Mouse (Mus musculus): Measurements from ENCODE around the gene Rab12.

DNA sequence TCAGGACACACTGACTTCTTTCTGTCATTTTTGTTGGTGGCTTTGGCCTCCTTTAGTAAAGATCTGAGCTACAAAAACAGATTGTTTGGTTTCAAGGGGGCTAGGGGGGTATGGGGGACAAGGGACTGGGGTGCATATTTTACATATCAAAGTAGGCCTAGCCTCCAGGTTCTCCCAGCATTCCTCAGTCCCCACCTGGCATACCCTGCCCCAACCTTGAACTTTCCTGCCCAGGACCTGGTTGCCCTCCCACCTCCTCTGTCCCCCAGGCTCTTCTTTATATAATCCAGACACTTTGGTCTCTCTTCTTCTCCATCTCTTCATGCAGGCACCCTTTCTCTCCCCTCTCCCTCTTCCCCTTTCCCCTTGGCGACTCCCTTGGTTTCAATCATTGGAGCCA lies 46.3 kb downstream of the Rab12 start:
- TF ChIP-seq POLR2A (IDR thresholded peaks at IDR 0.05; ENCODE audit: borderline replicate concordance, extremely low read depth, low read depth, low read length): no peak
- TF ChIP-seq CTCF (IDR thresholded peaks at IDR 0.05; ENCODE audit: insufficient read depth, low read length): no peak

Measured in lung, adult 2 months (tissue).